Mouse (Mus musculus) lung, adult 18-20 months (tissue): Measurements from ENCODE around the gene Ccdc152.
"Not testable (repeated sequence)": the region's sequence is repeated elsewhere in the genome, so short reads cannot be mapped to it uniquely, and the experiment has no call there.

Experiments
- DNase-seq, 2 experiments: peaks; one replicate each; pipeline ENCODE4 v3.0.0; 2022; ENCODE audit warnings: mixed read lengths in 2 of 2

Gene Ccdc152

GRCm38 (mm10) chr15:3273191-3273590 is 30.1 kb downstream of the Ccdc152 start:
- no peak for DNase-seq

- no peak for DNase-seq
These were observed 32.1 kb downstream of the Ccdc152 start for GRCm38 (mm10) chr15:3271216-3271615.

DNA sequence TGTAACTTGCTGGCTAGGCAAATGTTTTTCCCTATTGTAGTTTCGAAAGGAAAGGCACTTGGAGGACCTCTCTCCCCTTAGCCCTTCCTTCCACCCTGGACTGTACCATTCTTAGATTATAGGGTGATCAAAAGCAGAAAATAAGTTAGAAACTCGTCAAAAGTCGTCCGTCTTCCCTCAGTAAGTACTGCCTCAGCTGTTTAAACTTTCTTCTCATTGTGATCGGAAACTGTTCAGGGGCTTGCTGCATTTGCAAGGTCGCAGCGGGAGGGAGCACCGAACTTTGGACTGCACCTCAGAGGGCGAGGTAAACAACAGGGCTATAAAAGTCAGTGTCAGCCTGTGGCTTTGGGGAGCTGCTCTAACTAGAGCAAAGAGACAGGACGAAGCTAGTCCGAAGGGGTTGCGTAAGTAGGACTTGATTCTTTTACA is 32.7 kb downstream of the Ccdc152 start:
- DNase-seq, result peak; percentile 87 to 90

- no peak for DNase-seq
These were observed 33.2 kb downstream of the Ccdc152 start for GRCm38 (mm10) chr15:3269996-3270645.

DNA sequence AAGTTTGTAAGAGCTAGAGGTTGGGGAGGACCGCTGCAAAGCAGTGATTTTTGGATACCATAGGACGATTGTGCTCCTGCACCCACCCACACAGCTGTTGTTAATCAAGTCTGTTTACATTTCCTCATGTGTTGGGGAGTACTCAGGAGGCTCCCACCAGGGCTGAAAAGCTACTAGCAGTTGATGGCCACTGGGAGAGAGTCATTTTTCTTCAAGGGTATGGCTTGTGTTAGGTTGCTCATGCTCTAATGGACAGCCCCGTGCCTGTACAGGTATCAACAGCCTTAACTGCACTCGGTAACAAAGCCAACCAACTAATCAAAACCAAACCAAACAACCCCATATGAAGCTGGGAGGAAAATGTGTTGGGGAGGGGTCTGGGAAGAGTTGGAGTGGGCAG is 33.8 kb downstream of the Ccdc152 start:
- DNase-seq, result no peak

GRCm38 (mm10) chr15:3268247-3268646 is 35.1 kb downstream of the Ccdc152 start, which contains the start of gene Selenop:
Gene Selenop (plus strand): TSS chr15:3268547.
- DNase-seq, result no peak

GRCm38 (mm10) chr15:3264828-3265227 is 38.5 kb downstream of the Ccdc152 start:
- no peak for DNase-seq

DNA sequence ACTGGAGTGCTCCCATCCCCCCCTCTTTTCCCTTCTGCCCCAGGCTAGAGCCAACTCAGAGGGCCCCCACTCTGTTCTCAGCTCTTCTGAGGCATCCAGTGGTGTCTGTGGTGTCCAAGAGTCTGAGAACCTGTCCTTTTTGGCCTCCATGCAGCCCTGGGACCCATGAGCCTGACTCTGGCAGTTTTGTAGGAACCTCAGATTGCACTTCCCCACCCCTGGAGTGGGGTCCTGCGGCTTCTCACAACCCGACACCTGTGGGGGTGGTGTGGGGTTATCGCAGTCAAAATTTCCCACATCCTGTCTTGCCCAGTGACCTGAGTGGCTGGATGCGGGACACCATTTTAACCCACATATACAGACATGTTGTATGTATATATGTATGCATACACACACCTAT is 39.0 kb downstream of the Ccdc152 start:
- no peak for DNase-seq

DNA sequence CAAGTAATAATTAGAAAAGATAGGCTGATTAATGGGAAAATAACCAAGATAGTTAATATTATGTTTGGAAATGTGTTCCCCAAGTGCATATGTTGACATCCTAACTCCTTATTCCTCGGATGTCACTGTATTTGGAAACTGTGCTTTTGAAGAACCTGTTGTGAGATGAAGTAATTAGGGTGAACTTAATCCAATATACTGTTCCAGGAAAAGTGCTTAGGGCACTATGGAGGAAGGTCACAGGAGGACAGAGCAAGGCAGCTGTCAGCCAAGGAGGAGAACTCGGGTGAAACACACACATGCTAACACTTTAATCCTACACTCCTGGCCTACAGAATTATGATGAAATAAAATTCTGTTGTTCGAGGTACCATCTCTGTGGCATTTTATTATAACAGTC is 40.4 kb downstream of the Ccdc152 start:
- DNase-seq, result no peak

DNA sequence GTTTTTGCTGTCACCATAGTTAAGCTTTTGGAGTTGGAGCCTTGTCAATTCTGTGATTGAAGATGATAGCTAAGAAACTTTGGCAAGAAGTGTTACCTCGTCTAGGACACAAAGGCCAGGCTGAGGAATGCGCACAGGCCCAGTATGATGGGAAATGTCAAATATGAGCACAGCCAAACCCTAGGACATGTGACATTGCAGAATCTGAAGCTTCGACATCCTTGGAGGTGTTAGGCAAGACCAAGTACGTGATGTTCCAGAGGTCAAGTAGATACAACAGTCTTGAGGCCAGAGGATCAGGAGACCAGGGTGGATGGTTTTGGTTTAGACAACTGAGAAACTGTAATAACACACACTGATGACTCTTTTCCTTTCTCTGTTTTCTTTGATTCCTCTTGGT is 43.0 kb downstream of the Ccdc152 start:
- DNase-seq, result peak in 1 of 2 experiments; percentile 42

- DNase-seq, result no peak
These were observed 44.3 kb downstream of the Ccdc152 start for GRCm38 (mm10) chr15:3259025-3259424.

GRCm38 (mm10) chr15:3251718-3252067 is 51.6 kb downstream of the Ccdc152 start:
- DNase-seq, result no peak

GRCm38 (mm10) chr15:3251031-3251717 is 52.2 kb downstream of the Ccdc152 start:
- DNase-seq, result peak in 1 of 2 experiments; percentile 57

DNA sequence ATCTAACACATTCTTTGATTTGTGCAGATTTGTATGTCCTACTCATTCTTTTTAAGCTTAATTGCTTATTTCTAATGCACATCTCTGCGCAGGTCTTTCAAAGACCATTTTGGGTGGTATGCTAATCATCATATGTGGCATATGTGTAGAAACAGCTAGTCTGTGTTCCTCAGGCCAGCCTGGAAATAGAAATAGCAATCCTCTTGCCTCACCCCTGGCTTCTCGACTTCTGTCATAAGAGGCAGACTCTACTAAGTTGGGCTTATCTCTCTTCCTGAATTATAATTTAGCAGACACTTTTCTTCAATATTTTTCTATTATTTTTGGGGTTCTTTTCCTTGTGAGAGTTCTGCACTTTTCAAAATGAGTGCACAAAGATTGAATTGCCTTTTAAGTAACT is 52.7 kb downstream of the Ccdc152 start:
- no peak for DNase-seq

DNA sequence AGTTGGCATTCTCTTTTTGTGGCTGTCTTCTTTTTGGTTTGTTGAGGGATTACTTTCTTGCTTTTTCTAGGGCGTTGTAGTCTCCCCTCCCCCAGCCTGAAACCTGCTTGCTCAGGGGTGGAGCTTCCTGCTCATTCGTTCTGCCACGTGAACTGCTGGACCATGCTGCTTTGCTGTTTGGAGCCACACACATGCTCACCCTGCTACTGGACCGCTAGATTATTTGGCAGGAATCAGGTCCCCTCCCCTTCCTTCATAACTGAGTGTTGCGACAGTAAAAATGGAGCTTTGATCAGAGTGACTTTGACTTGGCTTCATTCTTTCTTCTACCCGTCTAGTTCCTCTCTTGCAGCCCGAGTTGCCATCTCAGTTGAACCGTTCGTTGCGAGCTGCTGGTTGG is 58.3 kb downstream of the Ccdc152 start:
- DNase-seq, result not testable (repeated sequence)

DNA sequence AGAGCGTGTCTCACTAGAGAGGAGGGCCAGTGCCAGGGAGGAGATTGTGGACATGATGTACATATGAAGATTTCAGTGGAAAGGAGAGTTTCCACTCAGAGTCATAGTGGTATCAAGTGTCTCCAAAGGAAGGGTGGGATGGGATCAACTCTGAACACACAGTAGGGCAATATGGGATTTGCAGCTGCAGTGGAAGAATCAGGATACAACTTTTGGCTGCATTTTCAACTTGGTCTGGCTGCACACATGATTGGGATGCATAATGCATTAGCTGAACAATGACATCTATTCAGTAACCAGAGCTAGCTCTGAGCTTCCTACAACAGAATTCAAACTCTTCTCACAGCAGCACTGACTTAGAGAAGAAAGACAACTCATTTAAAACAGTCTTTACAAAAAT is 65.4 kb downstream of the Ccdc152 start:
- no peak for DNase-seq

DNA sequence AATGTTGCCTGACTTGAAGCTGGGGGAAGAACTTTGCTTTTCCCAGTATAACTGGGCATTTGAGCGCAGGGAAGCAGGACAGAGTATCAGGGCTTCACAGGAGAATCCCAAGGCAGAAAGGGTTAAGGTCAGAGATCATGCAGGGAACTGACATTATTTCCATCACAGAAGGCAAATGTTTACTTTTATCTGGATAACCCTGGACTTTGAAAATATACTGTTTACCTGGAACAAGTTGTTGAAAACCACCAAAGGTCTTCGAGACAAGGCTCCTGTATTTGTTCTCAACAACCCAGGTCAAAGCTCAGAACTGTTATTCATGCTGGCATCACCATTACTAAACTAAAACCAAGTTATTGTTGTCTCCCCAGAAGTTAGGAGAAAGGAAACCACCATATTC is 67.0 kb downstream of the Ccdc152 start:
- DNase-seq, result no peak

GRCm38 (mm10) chr15:3233837-3234551 is 69.3 kb downstream of the Ccdc152 start:
- DNase-seq, result no peak

DNA sequence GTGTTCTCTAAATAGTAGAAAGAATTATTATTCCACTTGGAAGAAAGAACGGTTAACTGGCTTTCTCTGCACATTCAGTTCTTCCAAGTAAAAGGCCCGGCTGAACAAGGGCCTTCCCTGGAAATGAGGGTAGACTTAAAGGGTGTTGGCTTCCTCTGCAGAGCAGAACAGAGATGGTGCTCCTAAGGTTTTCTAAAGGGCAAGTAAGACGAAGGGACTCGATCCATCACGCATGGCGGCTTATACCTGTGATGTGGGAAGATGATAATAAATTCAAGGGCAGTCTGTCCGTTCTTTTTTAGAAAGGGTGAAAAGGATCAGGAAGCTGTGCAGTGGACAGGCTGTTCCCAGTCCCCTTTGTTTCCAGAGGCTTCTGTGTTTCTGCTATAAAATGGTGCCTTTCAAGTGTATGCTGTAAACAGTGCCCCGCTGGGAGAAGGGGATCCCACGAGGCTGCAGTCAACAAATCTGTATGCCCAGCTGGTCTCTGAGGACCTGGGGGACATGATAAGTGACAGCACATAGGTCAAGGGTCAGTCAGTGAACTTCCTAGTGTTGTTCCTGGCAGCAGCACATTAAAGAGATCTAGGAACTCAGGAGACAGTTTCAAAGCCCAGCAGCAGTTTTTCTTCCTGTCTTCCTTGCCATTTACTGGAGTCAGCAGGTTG is 71.0 kb downstream of the Ccdc152 start:
- peak in 1 of 2 experiments; percentile 44 for DNase-seq

GRCm38 (mm10) chr15:3231004-3231403 is 72.3 kb downstream of the Ccdc152 start:
- no peak for DNase-seq
